Mouse (Mus musculus): ENCODE measurements around the gene Rnf44.

Gene Rnf44

GRCm38 (mm10) chr13:54686139-54687053 lies 7.3 kb downstream of the Rnf44 start:
- DNase-seq: no peak

GRCm38 (mm10) chr13:54685174-54685573 lies 8.5 kb downstream of the Rnf44 start:
- no peak for DNase-seq

GRCm38 (mm10) chr13:54684140-54684896 lies 9.4 kb downstream of the Rnf44 start:
- no peak for DNase-seq

GRCm38 (mm10) chr13:54683301-54683700 lies 10.4 kb downstream of the Rnf44 start:
- DNase-seq: no peak

- no peak for DNase-seq
Measured at GRCm38 (mm10) chr13:54681291-54681690, 12.4 kb downstream of the Rnf44 start.

GRCm38 (mm10) chr13:54680184-54680853 lies 13.4 kb downstream of the Rnf44 start:
- no peak for DNase-seq

GRCm38 (mm10) chr13:54678263-54678662 lies 15.4 kb downstream of the Rnf44 start:
- DNase-seq: no peak

GRCm38 (mm10) chr13:54675895-54676590 lies 17.7 kb downstream of the Rnf44 start:
- DNase-seq: no peak

GRCm38 (mm10) chr13:54670491-54670890 lies 23.2 kb downstream of the Rnf44 start:
- DNase-seq: no peak

GRCm38 (mm10) chr13:54665062-54665461 lies 28.6 kb downstream of the Rnf44 start:
- DNase-seq: no peak

GRCm38 (mm10) chr13:54664509-54664908 lies 29.2 kb downstream of the Rnf44 start:
- DNase-seq: no peak

- DNase-seq: no peak
Measured at GRCm38 (mm10) chr13:54663999-54664398, 29.7 kb downstream of the Rnf44 start.

- no peak for DNase-seq
Measured at GRCm38 (mm10) chr13:54661358-54661757, 32.3 kb downstream of the Rnf44 start.

GRCm38 (mm10) chr13:54660877-54661276 lies 32.8 kb downstream of the Rnf44 start:
- no peak for DNase-seq

GRCm38 (mm10) chr13:54650461-54650860 lies 43.2 kb downstream of the Rnf44 start:
- no peak for DNase-seq

GRCm38 (mm10) chr13:54635011-54635410 lies 58.7 kb downstream of the Rnf44 start:
- DNase-seq: no peak

- no peak for DNase-seq
Measured at GRCm38 (mm10) chr13:54632731-54633277, 60.9 kb downstream of the Rnf44 start.
